Mouse (Mus musculus) E14TG2a.4 (cell line): ENCODE results near the gene Snapc5.

Experiments used
- H3K27me3 ChIP-seq: 2 replicates; pipeline ENCODE4 v1.6.1; 2014; ENCODE audit warnings: low read length, control low read depth; ENCODE audit not compliant: insufficient read depth
- H3K36me3 ChIP-seq: 2 replicates; pipeline ENCODE4 v1.6.1; 2014; ENCODE audit warnings: low read length, control low read depth; ENCODE audit not compliant: insufficient read depth
- H3K4me1 ChIP-seq: replicated peaks from 2 replicates; pipeline ENCODE4 v1.6.1; 2014; ENCODE audit warnings: low read depth, low read length, control low read depth
- H3K4me3 ChIP-seq: replicated peaks from 2 replicates; pipeline ENCODE4 v1.5.1; 2014; ENCODE audit warnings: mild to moderate bottlenecking, low read length
- H3K9me3 ChIP-seq: 2 replicates; pipeline ENCODE4 v1.6.1; 2014; ENCODE audit warnings: low read length, control low read depth
- CTCF ChIP-seq: conservative IDR thresholded peaks from 2 replicates; pipeline ENCODE4 v1.5.1; 2014; ENCODE audit warnings: low read length
- NANOG ChIP-seq: IDR thresholded peaks from 2 replicates; pipeline ENCODE4 v1.6.1; 2014; ENCODE audit warnings: borderline replicate concordance, low read length, mixed read lengths
- POU5F1 ChIP-seq: IDR thresholded peaks from 2 replicates; pipeline ENCODE4 v1.6.1; 2014; ENCODE audit warnings: low read length, borderline replicate concordance

Gene Snapc5

DNA sequence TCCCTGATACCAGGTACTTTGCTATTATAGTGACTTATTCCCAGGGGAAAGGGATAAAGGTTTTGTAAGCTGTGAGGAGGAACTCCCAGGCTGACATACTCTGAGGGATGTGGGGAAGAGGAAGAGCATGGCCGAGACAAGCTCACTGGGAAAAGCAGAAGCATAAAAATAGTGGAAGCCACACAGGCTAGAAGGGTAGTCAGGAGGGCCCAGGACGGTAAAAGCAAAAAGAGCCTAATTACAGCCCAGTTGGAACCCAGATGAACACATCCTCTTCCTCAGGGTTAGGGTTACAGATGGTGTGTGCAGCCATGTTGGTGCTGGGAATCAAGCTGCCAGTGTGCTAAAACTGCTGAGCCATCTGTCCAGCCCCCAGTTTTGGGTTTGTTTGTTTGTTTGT lies 43.0 kb downstream of the Snapc5 start:
- Histone ChIP-seq H3K4me3 (no peak overlapping the region), H3K27me3 (no peaks in the 10 kb centered on the region), H3K4me1 (peaks cover 98% of the 10 kb centered on the region), H3K36me3 (peaks cover 57% of the 10 kb centered on the region), H3K9me3 (no peaks in the 10 kb centered on the region)
- TF ChIP-seq POU5F1 (no peak), CTCF (no peak), NANOG (no peak)

DNA sequence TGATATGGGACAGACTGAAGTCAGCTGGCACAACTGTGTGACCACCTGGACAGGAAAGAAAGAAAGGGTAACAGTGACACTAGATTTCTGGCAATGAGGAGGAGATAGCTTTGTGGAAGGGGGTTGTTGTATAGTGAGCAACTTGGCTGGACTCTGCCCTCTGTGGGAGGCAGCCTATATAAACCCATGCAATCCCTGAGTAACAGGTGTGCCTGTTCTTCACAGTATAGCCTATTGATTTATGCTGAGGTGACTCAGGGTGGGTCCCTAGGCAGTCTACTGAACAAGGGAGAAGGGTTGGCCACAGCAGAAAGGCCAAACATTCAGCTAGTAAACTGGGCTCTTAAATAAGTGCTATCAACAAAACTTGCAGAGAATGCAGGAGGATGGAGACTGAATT lies 46.7 kb downstream of the Snapc5 start:
- H3K4me1 ChIP-seq = peaks cover 95% of the 10 kb centered on the region
- no peak overlapping the region for H3K4me3 ChIP-seq
- H3K9me3 ChIP-seq = no peaks in the 10 kb centered on the region
- TF ChIP-seq CTCF = no peak
- TF ChIP-seq POU5F1 = no peak
- TF ChIP-seq NANOG = no peak
- H3K27me3 ChIP-seq = no peaks in the 10 kb centered on the region
- peaks cover 67% of the 10 kb centered on the region for H3K36me3 ChIP-seq

DNA sequence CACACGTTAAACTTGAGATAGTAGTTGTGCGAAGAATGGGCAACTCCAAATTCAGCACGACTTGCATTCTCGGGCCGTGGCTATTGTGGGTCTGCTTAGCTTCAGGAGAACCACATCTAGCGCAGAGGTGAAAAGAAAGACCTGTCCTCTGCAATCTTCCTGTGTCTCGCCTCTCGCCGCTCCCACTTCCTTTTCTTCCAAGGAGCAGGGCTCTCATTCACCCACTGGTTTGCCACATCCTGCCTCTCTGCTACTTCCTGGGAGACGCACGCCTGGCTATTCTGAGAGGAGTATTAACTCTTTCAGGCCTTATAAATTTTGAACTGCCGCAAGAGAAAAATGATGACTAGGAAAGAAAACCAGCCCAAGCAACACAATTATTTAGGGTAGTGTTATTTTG lies 48.7 kb downstream of the Snapc5 start:
- Histone ChIP-seq H3K4me3 (no peak overlapping the region), H3K36me3 (peaks cover 69% of the 10 kb centered on the region), H3K4me1 (peaks cover 95% of the 10 kb centered on the region), H3K27me3 (no peaks in the 10 kb centered on the region), H3K9me3 (no peaks in the 10 kb centered on the region)
- TF ChIP-seq POU5F1 = no peak
- TF ChIP-seq CTCF = no peak
- TF ChIP-seq NANOG = no peak

DNA sequence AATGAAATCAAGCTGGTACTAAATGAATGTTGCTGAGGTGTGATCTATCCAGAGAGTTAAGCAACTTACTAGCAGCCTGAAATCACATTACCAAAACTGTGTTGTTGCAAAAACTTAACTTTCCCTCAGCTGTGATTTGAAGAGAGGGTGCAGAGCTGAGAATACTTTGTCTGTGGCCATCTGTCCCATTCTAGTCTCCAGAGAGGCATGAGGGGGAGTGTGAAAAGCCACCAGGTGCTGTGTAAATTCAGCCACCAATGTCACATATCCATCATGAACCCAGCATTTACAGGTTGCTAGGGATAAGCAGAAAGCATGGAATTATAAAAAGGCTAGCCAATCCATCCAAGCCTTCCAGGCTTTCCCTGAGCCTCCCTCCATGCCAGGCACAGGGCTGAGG lies 49.9 kb downstream of the Snapc5 start:
- Histone ChIP-seq H3K27me3 (no peaks in the 10 kb centered on the region), H3K4me1 (peaks cover 93% of the 10 kb centered on the region), H3K36me3 (peaks cover 64% of the 10 kb centered on the region), H3K9me3 (no peaks in the 10 kb centered on the region), H3K4me3 (no peak overlapping the region)
- no peak for TF ChIP-seq NANOG
- no peak for TF ChIP-seq POU5F1
- no peak for TF ChIP-seq CTCF

GRCm38 (mm10) chr9:64231171-64231570 lies 52.1 kb downstream of the Snapc5 start:
- H3K27me3 ChIP-seq = no peaks in the 10 kb centered on the region
- H3K4me3 ChIP-seq = no peak overlapping the region
- no peaks in the 10 kb centered on the region for H3K9me3 ChIP-seq
- TF ChIP-seq POU5F1 (no peak), NANOG (no peak), CTCF (no peak)
- peaks cover 80% of the 10 kb centered on the region for H3K4me1 ChIP-seq
- H3K36me3 ChIP-seq = peaks cover 68% of the 10 kb centered on the region

GRCm38 (mm10) chr9:64231674-64232073 lies 52.6 kb downstream of the Snapc5 start:
- H3K4me3 ChIP-seq = no peak overlapping the region
- H3K36me3 ChIP-seq = peaks cover 67% of the 10 kb centered on the region
- no peak for TF ChIP-seq NANOG
- TF ChIP-seq POU5F1 = no peak
- no peak for TF ChIP-seq CTCF
- peaks cover 75% of the 10 kb centered on the region for H3K4me1 ChIP-seq
- H3K27me3 ChIP-seq = no peaks in the 10 kb centered on the region
- H3K9me3 ChIP-seq = no peaks in the 10 kb centered on the region

DNA sequence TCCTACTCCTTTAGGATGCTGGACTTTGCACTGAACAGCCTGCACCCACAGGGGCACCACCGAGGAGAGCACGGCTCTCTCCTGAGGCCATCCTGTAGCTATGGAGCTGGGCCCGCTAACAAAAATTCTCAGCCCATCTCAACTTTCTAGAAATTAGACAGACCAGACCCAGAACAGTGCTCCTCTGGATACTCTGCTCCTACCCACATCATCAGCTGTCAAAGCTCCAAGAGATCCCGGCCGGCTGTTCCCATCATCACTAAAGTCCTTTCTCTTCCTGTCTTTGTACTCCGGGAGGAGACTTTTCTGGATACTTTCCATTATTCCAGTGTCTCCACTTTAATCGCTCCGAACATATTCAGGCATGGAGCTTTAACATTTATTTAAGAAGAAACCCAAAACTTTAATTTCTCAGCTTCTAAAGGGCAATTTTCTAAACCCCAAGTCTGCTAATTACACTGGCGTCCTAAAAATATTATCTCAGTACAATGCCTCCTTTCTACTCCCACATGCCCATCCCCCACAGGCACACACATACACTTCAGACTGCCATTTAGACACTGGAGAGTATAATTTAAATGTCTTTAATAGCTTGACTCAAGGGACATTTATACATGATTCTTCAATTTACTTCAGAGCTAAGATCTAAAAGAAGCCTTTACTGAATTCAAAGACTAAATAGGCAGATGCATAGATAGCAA lies 53.3 kb downstream of the Snapc5 start:
- Histone ChIP-seq H3K27me3 (no peaks in the 10 kb centered on the region), H3K36me3 (peaks cover 66% of the 10 kb centered on the region), H3K4me3 (no peak overlapping the region), H3K4me1 (peaks cover 68% of the 10 kb centered on the region), H3K9me3 (no peaks in the 10 kb centered on the region)
- TF ChIP-seq NANOG (no peak), POU5F1 (no peak), CTCF (no peak)
